Mouse (Mus musculus) adrenal gland, postnatal 25 days (tissue): ENCODE measurements around the gene Muc20. TPM values are rescaled to one million over a fixed set of nuclear protein-coding genes. Genes with fewer than 3 reads are reported as not detected.

ENCODE experiments used
- DNase-seq: peaks from one replicate; pipeline ENCODE4 v3.0.0; 2021; ENCODE audit warnings: mixed read lengths
- long read RNA-seq: library from polyadenylated mRNA; stranded (forward); transcript quantifications from one replicate; pipeline ENCODE4 v2.0.0, GENCODE M21; 2021
- total RNA-seq: library from RNA; stranded (reverse); gene quantifications from 2 replicates; pipeline ENCODE4 v1.2.3, GENCODE M21; 2021

Muc20 gene
- 0.12 TPM in 1 of 2 replicates, not detected in the other for total RNA-seq
- long read RNA-seq = 0 reads

- no peak for DNase-seq
These were observed at the start of gene Muc20 for GRCm38 (mm10) chr16:32797426-32797689. Gene Muc20 (minus strand): TSS chr16:32797435.

- DNase-seq = no peak
These were observed 34.3 kb upstream of the Muc20 start for GRCm38 (mm10) chr16:32831501-32831900.

- no peak for DNase-seq
These were observed 31.9 kb upstream of the Muc20 start for GRCm38 (mm10) chr16:32829104-32829503.

- no peak for DNase-seq
These were observed 29.3 kb upstream of the Muc20 start for GRCm38 (mm10) chr16:32826521-32826920.

GRCm38 (mm10) chr16:32825380-32825779 is 28.1 kb upstream of the Muc20 start:
- no peak for DNase-seq

GRCm38 (mm10) chr16:32824061-32824460 is 26.8 kb upstream of the Muc20 start:
- no peak for DNase-seq

GRCm38 (mm10) chr16:32823487-32823886 is 26.3 kb upstream of the Muc20 start:
- DNase-seq = no peak

- DNase-seq = no peak
These were observed 25.6 kb upstream of the Muc20 start for GRCm38 (mm10) chr16:32822881-32823280.

- DNase-seq = no peak
These were observed 25.2 kb upstream of the Muc20 start for GRCm38 (mm10) chr16:32822450-32822827.

- DNase-seq = peak; percentile 14
These were observed 24.7 kb upstream of the Muc20 start for GRCm38 (mm10) chr16:32821772-32822449.

GRCm38 (mm10) chr16:32818441-32818840 is 21.2 kb upstream of the Muc20 start:
- no peak for DNase-seq

GRCm38 (mm10) chr16:32818036-32818435 is 20.8 kb upstream of the Muc20 start:
- DNase-seq = no peak

GRCm38 (mm10) chr16:32815160-32815605 is 17.9 kb upstream of the Muc20 start:
- DNase-seq = no peak

GRCm38 (mm10) chr16:32814539-32814938 is 17.3 kb upstream of the Muc20 start:
- DNase-seq = peak; percentile 35

GRCm38 (mm10) chr16:32813771-32814170 is 16.5 kb upstream of the Muc20 start:
- DNase-seq = no peak

GRCm38 (mm10) chr16:32813362-32813761 is 16.1 kb upstream of the Muc20 start:
- no peak for DNase-seq

- peak; percentile 89 for DNase-seq
These were observed 15.7 kb upstream of the Muc20 start for GRCm38 (mm10) chr16:32812888-32813361.

GRCm38 (mm10) chr16:32810321-32810720 is 13.1 kb upstream of the Muc20 start, which contains the start of gene Smbd1:
Gene Smbd1 (minus strand): TSS chr16:32810477.
- no peak for DNase-seq

GRCm38 (mm10) chr16:32807408-32808185 is 10.4 kb upstream of the Muc20 start:
- DNase-seq = no peak

GRCm38 (mm10) chr16:32805151-32805550 is 7.9 kb upstream of the Muc20 start:
- DNase-seq = no peak

- DNase-seq = no peak
These were observed 6.7 kb upstream of the Muc20 start for GRCm38 (mm10) chr16:32803901-32804300.

- peak; percentile 70 for DNase-seq
These were observed 6.1 kb upstream of the Muc20 start for GRCm38 (mm10) chr16:32803252-32803853.
